15 mouse cellular contexts compared by ENCODE assay signal in genomic region chr5:139625871-139626460, GRCm38 (mm10).
A peak's percentile ranks its signal among the peaks of the same experiment; 100 is the strongest.
DNase-seq lines count a peak whose midpoint lies in the region; ATAC-seq lines count a peak whose summit lies in the region.
"Had no signal": no experiment of that assay in that cellular context is flagged by ENCODE, and none has a peak within 500 bp of the region (broad histone marks: within the 10 kb centered on the region; RNA-seq: fewer than 3 reads in every experiment).

No protein-coding gene starts in this region.

- H3K27me3 ChIP-seq in midbrain, embryonic 14.5 days (ENCODE audit: control insufficient read depth, insufficient read depth, low read length) = no peaks in the 10 kb centered on the region
- 0 out of 2 replicates have a peak, but pooled peaks cover 5% of the 10 kb centered on the region for H3K27me3 ChIP-seq in midbrain, embryonic 13.5 days
- peaks cover 47% of the 10 kb centered on the region for H3K27me3 ChIP-seq in forebrain, embryonic 14.5 days (replicated peaks; ENCODE audit: control insufficient read depth, insufficient read depth, low read length)
- H3K27me3 ChIP-seq: liver, embryonic 13.5 days had no signal

- no peak overlapping the region for H3K9ac ChIP-seq in midbrain, embryonic 14.5 days (replicated peaks; ENCODE audit: low read length)
- no peak overlapping the region for H3K9ac ChIP-seq in midbrain, embryonic 13.5 days (replicated peaks)
- H3K9ac ChIP-seq in forebrain, embryonic 14.5 days (ENCODE audit: low read length) = no peak overlapping the region
- H3K9ac ChIP-seq: liver, embryonic 13.5 days had no signal

- no peak for ATAC-seq in midbrain, embryonic 14.5 days (ENCODE audit: low FRiP score, low TSS enrichment)
- ATAC-seq in midbrain, embryonic 13.5 days = no peak
- ATAC-seq in forebrain, embryonic 14.5 days = peak; percentile 85
- ATAC-seq in erythroid progenitor cell, adult 5-6 weeks (replicated peaks; ENCODE audit: low FRiP score, poor library complexity, severe bottlenecking) = no peak

- peak; percentile 41 for DNase-seq in midbrain, embryonic 14.5 days
- DNase-seq in forebrain, embryonic 14.5 days (ENCODE audit: low spot score) = peak; percentile 94
- DNase-seq in layer of hippocampus, adult 8-10 months (ENCODE audit: low spot score in 2 of 2) = peak; percentile 11 to 15
- peak; percentile 14 for DNase-seq in right cerebral cortex, postnatal 14 days
- DNase-seq in thymus, postnatal 25 days = no peak
- no peak for DNase-seq in adrenal gland, adult (ENCODE audit: inconsistent age in 2 of 2, low spot score in 1 of 2)
- DNase-seq: cerebellum, postnatal 36 days; heart, adult 2 months; heart, postnatal 14 days; kidney, adult 8-10 months; liver, embryonic 13.5 days; lung, postnatal 4 days had no signal

- H3K36me3 ChIP-seq in midbrain, embryonic 14.5 days (ENCODE audit: control insufficient read depth, insufficient read depth, low read length) = no peaks in the 10 kb centered on the region
- H3K36me3 ChIP-seq in midbrain, embryonic 13.5 days = no peaks in the 10 kb centered on the region
- H3K36me3 ChIP-seq in forebrain, embryonic 14.5 days (ENCODE audit: control insufficient read depth, insufficient read depth, low read length) = no peaks in the 10 kb centered on the region
- H3K36me3 ChIP-seq: liver, embryonic 13.5 days had no signal

- no peak overlapping the region for H3K27ac ChIP-seq in midbrain, embryonic 14.5 days (replicated peaks; ENCODE audit: low read depth, low read length)
- H3K27ac ChIP-seq in midbrain, embryonic 13.5 days = no peak overlapping the region
- H3K27ac ChIP-seq in forebrain, embryonic 14.5 days (ENCODE audit: low read depth, low read length) = peak overlapping the region; percentile 46; the same call in 1 of the 2 replicates
- H3K27ac ChIP-seq: heart, adult 2 months; left cerebral cortex, adult 2 months; liver, embryonic 13.5 days had no signal

- no peak overlapping the region for H3K4me3 ChIP-seq in midbrain, embryonic 14.5 days (replicated peaks; ENCODE audit: low read depth, low read length)
- no peak overlapping the region for H3K4me3 ChIP-seq in midbrain, embryonic 13.5 days (replicated peaks)
- no peak overlapping the region for H3K4me3 ChIP-seq in forebrain, embryonic 14.5 days (ENCODE audit: low read depth, low read length)
- H3K4me3 ChIP-seq: heart, adult 2 months; left cerebral cortex, adult 2 months; liver, embryonic 13.5 days had no signal

- no peak overlapping the region for H3K4me2 ChIP-seq in midbrain, embryonic 14.5 days (ENCODE audit: low read length)
- no peak overlapping the region for H3K4me2 ChIP-seq in midbrain, embryonic 13.5 days (replicated peaks)
- no peak overlapping the region for H3K4me2 ChIP-seq in forebrain, embryonic 14.5 days (ENCODE audit: low read length)
- H3K4me2 ChIP-seq: liver, embryonic 13.5 days had no signal

- 72% methylated on average over 22 of the region's 22 CpGs for WGBS in midbrain, embryonic 14.5 days
- 71% methylated on average over 22 of the region's 22 CpGs for WGBS in midbrain, embryonic 13.5 days
- 11% methylated on average over 22 of the region's 22 CpGs for WGBS in forebrain, embryonic 14.5 days

- peaks cover 6% of the 10 kb centered on the region; the same call in 1 of the 2 replicates for H3K9me3 ChIP-seq in midbrain, embryonic 14.5 days (ENCODE audit: control insufficient read depth, low read length)
- H3K9me3 ChIP-seq in midbrain, embryonic 13.5 days = peaks cover 10% of the 10 kb centered on the region
- H3K9me3 ChIP-seq in forebrain, embryonic 14.5 days (replicated peaks; ENCODE audit: control insufficient read depth, low read length) = no peaks in the 10 kb centered on the region
- H3K9me3 ChIP-seq: liver, embryonic 13.5 days had no signal

- no peaks in the 10 kb centered on the region for H3K4me1 ChIP-seq in midbrain, embryonic 14.5 days (ENCODE audit: control insufficient read depth, insufficient read depth, low read length)
- H3K4me1 ChIP-seq in midbrain, embryonic 13.5 days (replicated peaks) = no peaks in the 10 kb centered on the region
- peaks cover 3% of the 10 kb centered on the region; the same call in 1 of the 2 replicates for H3K4me1 ChIP-seq in forebrain, embryonic 14.5 days (ENCODE audit: control insufficient read depth, insufficient read depth, low read length)
- H3K4me1 ChIP-seq: liver, embryonic 13.5 days had no signal

Comparison
In these comparisons a context has a peak if more than half of its experiments do, and no peak if none do; other contexts are left out.
1. DNase-seq: peak in midbrain, embryonic 14.5 days (single experiment), forebrain, embryonic 14.5 days (single experiment), layer of hippocampus, adult 8-10 months (2 of 2) and right cerebral cortex, postnatal 14 days (single experiment); none in thymus, postnatal 25 days (single experiment) and adrenal gland, adult (0 of 2).